Mouse (Mus musculus): Measurements from ENCODE around the gene Card19. TPM values are rescaled to one million over a fixed set of nuclear protein-coding genes. Genes with fewer than 3 reads are reported as not detected.

The Card19 gene
- polyA plus RNA-seq, 1 experiment from 2014 or later: 71.9 TPM

- ATAC-seq (replicated peaks; ENCODE audit: insufficient number of reproducible peaks, low FRiP score, low TSS enrichment): no peak
- H3K9me3 ChIP-seq (replicated peaks; ENCODE audit: control insufficient read depth, low read length): no peaks in the 10 kb centered on the region
- H3K4me3 ChIP-seq (ENCODE audit: low read depth, low read length): no peak overlapping the region
- no peak overlapping the region for H3K9ac ChIP-seq (ENCODE audit: low read depth, low read length)
- WGBS (ENCODE audit: insufficient replicate concordance): 41% methylated on average over 7 of the region's 7 CpGs
- no peak overlapping the region for H3K4me2 ChIP-seq
- 0 out of 2 replicates have a peak, but pooled peaks cover 5% of the 10 kb centered on the region for H3K27me3 ChIP-seq (ENCODE audit: control insufficient read depth, insufficient read depth, low read length)
- H3K36me3 ChIP-seq (ENCODE audit: control insufficient read depth, insufficient read depth, low read length): no peaks in the 10 kb centered on the region
- no peak overlapping the region for H3K27ac ChIP-seq (ENCODE audit: low read depth, low read length)
- H3K4me1 ChIP-seq (ENCODE audit: control insufficient read depth, insufficient read depth, low read length): no peaks in the 10 kb centered on the region
Observed at GRCm38 (mm10) chr13:49163645-49164044, 52.2 kb downstream of the Card19 start.

DNA sequence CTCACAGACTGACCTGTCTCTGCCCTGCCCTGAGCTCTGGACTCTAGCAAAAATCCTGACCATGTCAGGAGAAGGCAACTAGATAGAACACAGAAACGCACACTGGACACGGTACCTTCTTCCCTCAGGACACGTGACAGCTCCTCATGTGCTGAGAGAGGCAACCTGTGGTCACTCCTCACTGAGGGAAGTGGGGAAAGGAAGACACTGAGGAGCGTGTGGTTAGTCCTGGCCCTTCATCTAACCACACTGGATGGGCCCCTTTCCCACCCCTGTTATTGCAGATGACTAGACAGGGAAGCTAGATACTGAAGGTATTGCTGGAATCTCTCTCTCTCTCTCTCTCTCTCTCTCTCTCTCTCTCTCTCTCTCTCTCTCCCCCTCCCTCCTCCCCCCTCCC is 53.1 kb downstream of the Card19 start:
- Histone ChIP-seq H3K4me2 (no peak overlapping the region), H3K36me3 (ENCODE audit: control insufficient read depth, insufficient read depth, low read length) (no peaks in the 10 kb centered on the region), H3K27me3 (ENCODE audit: control insufficient read depth, insufficient read depth, low read length) (0 out of 2 replicates have a peak, but pooled peaks cover 5% of the 10 kb centered on the region), H3K27ac (ENCODE audit: low read depth, low read length) (no peak overlapping the region), H3K4me1 (ENCODE audit: control insufficient read depth, insufficient read depth, low read length) (no peaks in the 10 kb centered on the region), H3K9me3 (replicated peaks; ENCODE audit: control insufficient read depth, low read length) (no peaks in the 10 kb centered on the region), H3K4me3 (ENCODE audit: low read depth, low read length) (no peak overlapping the region), H3K9ac (ENCODE audit: low read depth, low read length) (no peak overlapping the region)
- WGBS (ENCODE audit: insufficient replicate concordance): 64% methylated on average over 4 of the region's 4 CpGs
- ATAC-seq (replicated peaks; ENCODE audit: insufficient number of reproducible peaks, low FRiP score, low TSS enrichment): no peak

DNA sequence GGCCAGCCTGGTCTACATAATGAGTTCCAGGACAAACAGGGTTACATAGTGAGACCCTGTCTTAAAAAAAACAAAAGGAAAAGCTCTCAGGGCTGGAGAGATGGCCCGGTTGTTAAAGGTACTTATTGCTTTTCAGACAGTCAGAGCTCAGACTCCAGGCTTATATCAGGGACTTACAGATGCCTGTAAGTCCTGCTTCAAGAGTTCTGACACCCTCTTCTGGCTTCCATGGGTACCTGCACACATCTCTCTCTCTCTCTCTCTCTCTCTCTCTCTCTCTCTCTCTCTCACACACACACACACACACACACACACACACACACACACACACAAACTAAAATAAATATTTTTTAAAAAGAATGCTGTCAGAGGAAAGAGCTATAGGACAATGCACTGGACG is 54.6 kb downstream of the Card19 start:
- no peak overlapping the region for H3K4me2 ChIP-seq
- H3K9me3 ChIP-seq (replicated peaks; ENCODE audit: control insufficient read depth, low read length): no peaks in the 10 kb centered on the region
- no peak overlapping the region for H3K27ac ChIP-seq (ENCODE audit: low read depth, low read length)
- 63% methylated on average over 2 of the region's 2 CpGs for WGBS (ENCODE audit: insufficient replicate concordance)
- no peak for ATAC-seq (replicated peaks; ENCODE audit: insufficient number of reproducible peaks, low FRiP score, low TSS enrichment)
- no peak overlapping the region for H3K9ac ChIP-seq (ENCODE audit: low read depth, low read length)
- H3K36me3 ChIP-seq (ENCODE audit: control insufficient read depth, insufficient read depth, low read length): no peaks in the 10 kb centered on the region
- no peak overlapping the region for H3K4me3 ChIP-seq (ENCODE audit: low read depth, low read length)
- H3K4me1 ChIP-seq (ENCODE audit: control insufficient read depth, insufficient read depth, low read length): no peaks in the 10 kb centered on the region
- H3K27me3 ChIP-seq (ENCODE audit: control insufficient read depth, insufficient read depth, low read length): 0 out of 2 replicates have a peak, but pooled peaks cover 5% of the 10 kb centered on the region

- Histone ChIP-seq H3K9me3 (replicated peaks; ENCODE audit: control insufficient read depth, low read length) (no peaks in the 10 kb centered on the region), H3K4me2 (no peak overlapping the region), H3K4me3 (ENCODE audit: low read depth, low read length) (no peak overlapping the region), H3K9ac (ENCODE audit: low read depth, low read length) (no peak overlapping the region), H3K27me3 (ENCODE audit: control insufficient read depth, insufficient read depth, low read length) (no peaks in the 10 kb centered on the region), H3K27ac (ENCODE audit: low read depth, low read length) (no peak overlapping the region), H3K4me1 (ENCODE audit: control insufficient read depth, insufficient read depth, low read length) (0 out of 2 replicates have a peak, but pooled peaks cover 4% of the 10 kb centered on the region), H3K36me3 (ENCODE audit: control insufficient read depth, insufficient read depth, low read length) (no peaks in the 10 kb centered on the region)
- 66% methylated on average over 10 of the region's 10 CpGs for WGBS (ENCODE audit: insufficient replicate concordance)
- ATAC-seq (replicated peaks; ENCODE audit: insufficient number of reproducible peaks, low FRiP score, low TSS enrichment): no peak
Observed at GRCm38 (mm10) chr13:49158040-49158713, 57.7 kb downstream of the Card19 start.

DNA sequence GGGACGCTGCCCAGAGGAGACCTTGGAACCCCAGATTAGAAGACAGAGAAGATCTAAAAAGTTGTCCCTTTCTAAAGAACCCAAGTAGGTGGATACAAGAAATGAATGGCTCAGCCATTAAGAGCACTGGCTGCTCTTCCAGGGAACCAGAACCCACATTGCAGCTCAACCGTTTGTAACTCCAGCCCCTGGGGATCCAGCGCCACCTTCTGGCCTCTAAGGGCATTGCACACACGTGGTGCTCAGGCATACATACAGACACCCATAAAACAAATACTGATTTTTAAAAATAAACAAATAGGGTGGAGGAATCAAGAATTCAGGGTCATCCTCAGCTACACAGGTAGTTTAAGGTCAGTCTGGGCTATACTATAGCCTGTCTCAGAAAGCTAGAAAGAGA is 59.2 kb downstream of the Card19 start:
- H3K4me2 ChIP-seq: no peak overlapping the region
- H3K4me3 ChIP-seq (ENCODE audit: low read depth, low read length): no peak overlapping the region
- H3K9me3 ChIP-seq (replicated peaks; ENCODE audit: control insufficient read depth, low read length): no peaks in the 10 kb centered on the region
- no peak overlapping the region for H3K27ac ChIP-seq (ENCODE audit: low read depth, low read length)
- H3K9ac ChIP-seq (ENCODE audit: low read depth, low read length): no peak overlapping the region
- no peaks in the 10 kb centered on the region for H3K36me3 ChIP-seq (ENCODE audit: control insufficient read depth, insufficient read depth, low read length)
- whole genome bisulfite sequencing (ENCODE audit: insufficient replicate concordance): 62% methylated on average over 4 of the region's 4 CpGs
- no peak for ATAC-seq (replicated peaks; ENCODE audit: insufficient number of reproducible peaks, low FRiP score, low TSS enrichment)
- H3K4me1 ChIP-seq (ENCODE audit: control insufficient read depth, insufficient read depth, low read length): 0 out of 2 replicates have a peak, but pooled peaks cover 4% of the 10 kb centered on the region
- H3K27me3 ChIP-seq (ENCODE audit: control insufficient read depth, insufficient read depth, low read length): no peaks in the 10 kb centered on the region

DNA sequence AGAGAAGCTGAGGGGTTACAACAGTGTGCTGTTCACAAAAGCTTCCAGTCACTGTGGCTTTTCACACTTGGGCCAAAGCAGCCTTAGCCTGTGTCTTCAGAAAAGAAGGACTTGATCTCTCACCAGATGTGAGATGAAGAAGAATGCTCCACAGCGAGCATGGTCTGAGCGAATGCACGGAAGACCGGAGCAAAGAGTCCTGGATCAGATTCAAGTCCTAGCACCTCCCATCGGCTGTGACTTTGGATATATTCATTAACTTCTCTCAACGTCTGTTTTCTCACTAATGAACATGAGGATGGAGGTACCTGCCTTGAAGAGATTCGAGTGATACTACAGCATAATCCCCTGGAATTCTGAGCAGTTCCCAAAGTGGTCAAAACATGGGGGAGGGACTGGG is 61.2 kb downstream of the Card19 start:
- 0 out of 2 replicates have a peak, but pooled peaks cover 4% of the 10 kb centered on the region for H3K4me1 ChIP-seq (ENCODE audit: control insufficient read depth, insufficient read depth, low read length)
- H3K27ac ChIP-seq (ENCODE audit: low read depth, low read length): no peak overlapping the region
- ATAC-seq (replicated peaks; ENCODE audit: insufficient number of reproducible peaks, low FRiP score, low TSS enrichment): no peak
- no peak overlapping the region for H3K4me3 ChIP-seq (ENCODE audit: low read depth, low read length)
- 64% methylated on average over 7 of the region's 7 CpGs for WGBS (ENCODE audit: insufficient replicate concordance)
- peaks cover 18% of the 10 kb centered on the region for H3K27me3 ChIP-seq (ENCODE audit: control insufficient read depth, insufficient read depth, low read length)
- no peak overlapping the region for H3K4me2 ChIP-seq
- H3K9me3 ChIP-seq (replicated peaks; ENCODE audit: control insufficient read depth, low read length): no peaks in the 10 kb centered on the region
- no peaks in the 10 kb centered on the region for H3K36me3 ChIP-seq (ENCODE audit: control insufficient read depth, insufficient read depth, low read length)
- no peak overlapping the region; the same call in 1 of the 2 replicates for H3K9ac ChIP-seq (ENCODE audit: low read depth, low read length)

DNA sequence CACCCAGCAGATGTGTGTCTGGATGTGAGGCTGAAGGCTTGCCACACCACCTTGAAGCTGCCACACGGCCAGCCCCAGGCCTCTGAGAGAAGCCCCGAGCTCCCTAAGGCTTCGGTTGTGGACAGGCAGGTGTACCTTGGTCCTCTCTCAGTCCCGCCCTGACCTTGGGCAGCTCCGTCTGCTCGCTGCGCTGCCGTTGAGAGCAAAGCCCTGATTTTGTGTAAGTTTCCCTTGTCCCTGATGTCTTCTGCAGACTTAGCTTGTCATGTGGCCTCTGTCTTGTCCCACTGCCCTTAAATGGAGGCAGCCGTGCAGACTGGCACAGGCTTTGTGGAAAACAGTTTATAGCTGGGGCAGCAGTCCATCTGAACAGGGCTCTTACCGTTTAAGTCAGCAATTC is 61.8 kb downstream of the Card19 start:
- Histone ChIP-seq H3K27me3 (ENCODE audit: control insufficient read depth, insufficient read depth, low read length) (peaks cover 24% of the 10 kb centered on the region), H3K36me3 (ENCODE audit: control insufficient read depth, insufficient read depth, low read length) (no peaks in the 10 kb centered on the region), H3K4me3 (ENCODE audit: low read depth, low read length) (no peak overlapping the region), H3K4me1 (ENCODE audit: control insufficient read depth, insufficient read depth, low read length) (0 out of 2 replicates have a peak, but pooled peaks cover 4% of the 10 kb centered on the region), H3K27ac (ENCODE audit: low read depth, low read length) (no peak overlapping the region), H3K4me2 (no peak overlapping the region), H3K9ac (ENCODE audit: low read depth, low read length) (no peak overlapping the region; the same call in 1 of the 2 replicates), H3K9me3 (replicated peaks; ENCODE audit: control insufficient read depth, low read length) (no peaks in the 10 kb centered on the region)
- no peak for ATAC-seq (replicated peaks; ENCODE audit: insufficient number of reproducible peaks, low FRiP score, low TSS enrichment)
- 73% methylated on average over 10 of the region's 10 CpGs for WGBS (ENCODE audit: insufficient replicate concordance)

Data from heart, embryonic 11.5 days (tissue).